Mouse (Mus musculus) hindbrain, embryonic 14.5 days (tissue): ENCODE measurements around the gene Flnb. TPM values are rescaled to one million over a fixed set of nuclear protein-coding genes. Genes with fewer than 3 reads are reported as not detected.

Experiments
- ATAC-seq: fragments of 200-750 bp; cut with Nextera tagmentation; 2 replicates; pipeline ENCODE4 v1.8.0; 2017; ENCODE audit warnings: moderate number of reproducible peaks, mild to moderate bottlenecking, moderate TSS enrichment, moderate library complexity; ENCODE audit not compliant: low FRiP score
- DNase-seq: peaks from one replicate; pipeline ENCODE4 v3.0.0-alpha.2; 2015; ENCODE audit warnings: low spot score
- H3K27ac ChIP-seq: fragments of 300-500 bp; sonication (generic); 2 replicates; pipeline ENCODE4 v1.5.1; 2014; ENCODE audit warnings: mild to moderate bottlenecking, moderate library complexity
- H3K27me3 ChIP-seq: fragments of 300-500 bp; sonication (generic); 2 replicates; pipeline ENCODE4 v1.6.1; 2014; ENCODE audit warnings: mild to moderate bottlenecking, low read length, mixed read lengths; ENCODE audit not compliant: control insufficient read depth, insufficient read depth
- H3K36me3 ChIP-seq: fragments of 300-500 bp; sonication (generic); replicated peaks from 2 replicates; pipeline ENCODE4 v1.6.1; 2014; ENCODE audit not compliant: control insufficient read depth, insufficient read depth
- H3K4me1 ChIP-seq: fragments of 300-500 bp; sonication (generic); replicated peaks from 2 replicates; pipeline ENCODE4 v1.6.1; 2014; ENCODE audit warnings: antibody characterized with exemption, low read length, mixed read lengths; ENCODE audit not compliant: control insufficient read depth, insufficient read depth
- H3K4me2 ChIP-seq: fragments of 300-500 bp; sonication (generic); replicated peaks from 2 replicates; pipeline ENCODE4 v1.6.1; 2014; ENCODE audit warnings: mild to moderate bottlenecking, moderate library complexity
- H3K4me3 ChIP-seq: fragments of 300-500 bp; sonication (generic); replicated peaks from 2 replicates; pipeline ENCODE4 v1.5.1; 2014; ENCODE audit warnings: mild to moderate bottlenecking, low read length
- H3K9ac ChIP-seq: fragments of 300-500 bp; sonication (generic); 2 replicates; pipeline ENCODE4 v1.6.1; 2014
- H3K9me3 ChIP-seq: fragments of 300-500 bp; sonication (generic); 2 replicates; pipeline ENCODE4 v1.6.1; 2016; ENCODE audit warnings: low read length; ENCODE audit not compliant: control insufficient read depth
- whole genome bisulfite sequencing: fragments of 180-500 bp; shearing (Covaris S2); extraction: QIAGEN DNeasy Blood & Tissue Kit; methylation state at CpG from one replicate; pipeline ENCODE4 v1.1.7; 2014; 5-methylcytosine and 5-hydroxymethylcytosine counted together
- polyA plus RNA-seq: library from polyadenylated mRNA; unstranded; fragments of >200 nt; fragmentation: Nextera tagmentation; extraction: Ambion mirVana; gene quantifications from 2 replicates; pipeline ENCODE4 v1.2.1, GENCODE M21; 2014

Flnb gene
- polyA plus RNA-seq, 1 experiment from 2014 or later: 9.0 TPM

DNA sequence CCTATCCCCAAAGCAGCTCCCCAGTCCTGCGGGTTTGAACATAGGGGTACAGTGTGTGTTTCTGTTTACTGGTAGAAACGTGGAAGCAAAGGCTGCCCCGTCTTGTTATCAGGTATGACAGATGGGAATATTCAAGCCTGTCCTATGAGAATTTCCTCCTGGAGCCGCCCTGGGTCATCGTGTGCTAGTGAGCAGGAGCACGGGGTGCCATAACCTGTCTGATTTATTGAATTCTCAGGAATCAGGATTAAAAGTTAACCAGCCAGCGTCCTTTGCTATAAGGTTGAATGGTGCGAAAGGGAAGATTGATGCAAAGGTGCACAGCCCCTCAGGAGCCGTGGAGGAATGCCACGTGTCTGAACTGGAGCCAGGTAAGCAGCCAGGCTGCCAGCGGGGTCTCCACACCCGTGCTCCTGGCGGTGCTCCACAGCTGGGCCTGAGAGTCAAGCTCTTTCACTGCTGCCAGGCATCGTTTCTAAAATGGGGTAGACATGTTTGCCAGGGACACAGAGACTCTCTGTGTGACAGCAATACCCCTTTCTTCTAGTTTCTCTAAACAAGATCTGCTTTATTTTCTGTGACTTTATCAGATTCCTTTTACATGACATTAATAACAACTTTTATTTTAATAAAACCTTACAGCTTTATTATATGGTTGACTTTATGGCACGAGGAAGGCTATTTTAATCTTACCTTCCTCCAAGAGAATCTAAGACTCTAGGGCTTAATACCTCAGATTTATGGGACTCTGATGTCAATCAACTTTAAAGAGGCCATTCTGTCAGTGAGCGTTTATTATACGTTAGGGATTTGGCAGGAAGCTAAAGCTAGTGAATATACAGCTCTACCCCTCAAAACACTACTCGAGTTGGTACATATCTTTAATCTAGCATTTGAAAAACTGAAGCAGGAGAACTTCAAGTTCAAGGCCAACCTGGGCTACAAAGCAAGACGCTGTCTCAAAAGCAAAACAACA, 121.3 kb downstream of the Flnb start:
- 85% methylated on average over 19 of the region's 19 CpGs for WGBS
- no peaks in the 10 kb centered on the region for H3K27me3 ChIP-seq
- ATAC-seq: no peak
- no peaks in the 10 kb centered on the region for H3K9me3 ChIP-seq
- no peak overlapping the region for H3K27ac ChIP-seq
- 0 out of 2 replicates have a peak, but pooled peaks cover 6% of the 10 kb centered on the region for H3K4me1 ChIP-seq
- no peak overlapping the region for H3K9ac ChIP-seq
- no peak overlapping the region for H3K4me3 ChIP-seq
- peaks cover 67% of the 10 kb centered on the region for H3K36me3 ChIP-seq
- H3K4me2 ChIP-seq: no peak overlapping the region
- no peak for DNase-seq

DNA sequence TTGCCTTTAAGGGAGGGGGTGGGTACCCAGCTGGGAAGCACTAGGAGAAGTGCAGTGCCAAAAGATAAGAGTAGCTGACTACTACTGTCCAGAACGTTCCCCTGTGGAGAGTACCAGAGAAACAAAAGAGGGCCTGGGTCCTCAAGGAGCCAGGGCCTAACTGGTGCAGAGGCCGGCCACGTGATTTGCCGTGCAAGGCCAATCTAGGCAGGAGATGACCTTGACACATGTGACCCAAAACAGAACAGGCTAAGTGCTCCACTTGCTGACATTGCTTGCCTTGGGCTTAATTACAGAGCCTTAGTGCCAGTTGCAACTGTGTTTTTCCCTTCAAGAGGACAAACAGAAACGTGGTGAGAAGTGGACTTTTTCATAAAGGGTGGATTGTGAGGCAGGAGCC, 123.7 kb downstream of the Flnb start:
- Histone ChIP-seq H3K4me1 (0 out of 2 replicates have a peak, but pooled peaks cover 6% of the 10 kb centered on the region), H3K9ac (no peak overlapping the region), H3K36me3 (peaks cover 64% of the 10 kb centered on the region), H3K9me3 (no peaks in the 10 kb centered on the region), H3K27ac (no peak overlapping the region), H3K4me3 (no peak overlapping the region), H3K27me3 (no peaks in the 10 kb centered on the region), H3K4me2 (no peak overlapping the region)
- WGBS: 81% methylated on average over 5 of the region's 5 CpGs
- ATAC-seq (no peak), DNase-seq (no peak)

DNA sequence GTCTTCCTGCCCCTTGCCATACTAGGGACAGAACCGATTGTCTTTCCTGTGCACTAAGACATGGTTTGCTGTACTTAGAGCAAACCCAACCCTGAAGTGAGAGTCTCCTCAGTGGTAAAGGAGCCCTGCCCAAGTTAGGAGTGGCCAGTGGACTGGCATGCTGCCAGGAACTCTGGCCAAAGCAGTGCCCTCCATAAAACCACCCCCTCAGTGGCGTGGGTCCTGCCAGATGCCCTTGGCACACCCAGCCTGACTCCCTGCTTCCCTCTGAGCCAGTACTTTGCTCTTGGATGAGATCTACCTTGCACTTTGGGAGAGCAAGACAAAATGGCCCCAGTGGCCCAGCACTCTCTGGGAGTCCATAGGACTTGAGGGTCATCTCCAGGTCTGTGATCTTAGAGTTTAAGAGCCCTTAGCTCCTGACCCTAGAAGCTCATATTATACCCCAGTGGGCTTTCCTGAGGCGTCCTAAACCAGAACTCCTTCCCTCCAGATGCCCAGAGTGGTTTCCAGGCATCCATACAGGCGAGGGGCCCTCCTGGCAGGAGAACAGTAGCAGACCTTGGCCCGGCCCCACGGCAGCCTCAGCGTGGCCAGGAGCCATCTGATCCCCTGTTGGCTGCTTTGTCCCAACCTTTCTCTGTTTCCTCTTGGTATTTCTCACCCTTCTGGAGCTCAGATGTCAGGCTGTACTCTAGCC, 125.5 kb downstream of the Flnb start:
- H3K27ac ChIP-seq: 0 out of 2 replicates have a peak overlapping the region, but pooled peaks have one; percentile 14
- DNase-seq (no peak), ATAC-seq (peak; percentile 66; the same call in 1 of the 2 replicates)
- peaks cover 75% of the 10 kb centered on the region for H3K36me3 ChIP-seq
- 67% methylated on average over 7 of the region's 7 CpGs for WGBS
- H3K9ac ChIP-seq: no peak overlapping the region
- H3K9me3 ChIP-seq: no peaks in the 10 kb centered on the region
- no peak overlapping the region for H3K4me2 ChIP-seq
- H3K4me1 ChIP-seq: no peaks in the 10 kb centered on the region
- H3K27me3 ChIP-seq: no peaks in the 10 kb centered on the region
- H3K4me3 ChIP-seq: no peak overlapping the region

DNA sequence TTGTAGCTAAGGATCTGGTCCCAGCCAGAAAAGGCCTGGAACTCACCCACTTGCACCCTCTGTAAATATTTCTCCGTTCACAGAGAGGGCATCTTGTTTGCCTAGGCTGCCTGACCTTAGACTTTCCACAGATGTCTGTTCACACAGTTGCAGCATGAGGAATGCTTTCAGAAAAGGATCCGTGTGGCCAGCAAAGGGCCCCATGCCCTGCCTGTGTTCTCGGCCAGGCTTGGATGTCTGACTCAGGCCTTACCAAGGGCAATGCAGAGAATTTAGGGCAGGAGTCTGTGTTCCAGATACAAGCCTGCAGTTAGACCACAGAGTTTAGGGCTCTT, 126.0 kb downstream of the Flnb start:
- H3K36me3 ChIP-seq: peaks cover 78% of the 10 kb centered on the region
- 87% methylated on average over 3 of the region's 3 CpGs for WGBS

DNA sequence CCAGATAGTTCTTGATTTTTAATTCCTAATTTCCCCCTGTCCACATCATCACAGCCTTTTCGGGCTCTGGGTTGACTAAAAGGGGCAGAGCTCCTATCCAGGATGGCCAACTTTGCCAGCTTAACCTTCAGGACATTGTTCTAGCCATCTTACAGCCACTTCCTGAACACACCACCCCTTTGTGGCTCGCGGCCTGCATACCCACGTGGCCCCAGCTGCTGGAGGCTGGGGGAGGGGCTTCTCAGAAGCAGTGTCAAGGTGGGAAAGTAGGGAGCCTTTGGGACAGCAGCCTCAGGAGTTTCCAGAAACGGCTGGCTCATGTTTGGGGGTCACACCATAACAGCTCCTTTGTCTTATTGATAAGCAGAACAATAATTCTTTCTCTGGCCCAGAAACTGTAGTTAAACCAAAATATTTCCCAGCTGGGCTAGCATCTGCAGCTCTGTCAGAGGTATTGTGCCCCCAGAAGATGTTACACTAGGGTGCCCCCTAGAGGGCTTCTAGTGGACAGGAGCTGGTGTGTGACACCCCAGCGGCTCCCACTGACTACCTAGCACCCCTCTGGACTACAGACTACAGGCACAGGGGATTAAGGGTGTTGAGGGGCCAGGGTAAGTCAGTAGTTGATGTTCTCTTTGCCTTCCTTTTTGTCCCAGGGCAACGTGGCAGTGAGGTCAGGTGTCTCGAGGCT, 126.7 kb downstream of the Flnb start:
- Histone ChIP-seq H3K4me2 (no peak overlapping the region), H3K36me3 (peaks cover 77% of the 10 kb centered on the region), H3K4me3 (no peak overlapping the region), H3K27me3 (no peaks in the 10 kb centered on the region), H3K9me3 (no peaks in the 10 kb centered on the region), H3K9ac (no peak overlapping the region), H3K4me1 (no peaks in the 10 kb centered on the region), H3K27ac (no peak overlapping the region)
- ATAC-seq (no peak), DNase-seq (no peak)
- WGBS: 67% methylated on average over 8 of the region's 8 CpGs

More for the DNA sequence above, 126.0 kb downstream of the Flnb start:
- DNase-seq (no peak), ATAC-seq (no peak)
- Histone ChIP-seq H3K27me3 (no peaks in the 10 kb centered on the region), H3K27ac (no peak overlapping the region), H3K9ac (no peak overlapping the region), H3K9me3 (no peaks in the 10 kb centered on the region), H3K4me3 (no peak overlapping the region), H3K4me2 (no peak overlapping the region), H3K4me1 (no peaks in the 10 kb centered on the region)

DNA sequence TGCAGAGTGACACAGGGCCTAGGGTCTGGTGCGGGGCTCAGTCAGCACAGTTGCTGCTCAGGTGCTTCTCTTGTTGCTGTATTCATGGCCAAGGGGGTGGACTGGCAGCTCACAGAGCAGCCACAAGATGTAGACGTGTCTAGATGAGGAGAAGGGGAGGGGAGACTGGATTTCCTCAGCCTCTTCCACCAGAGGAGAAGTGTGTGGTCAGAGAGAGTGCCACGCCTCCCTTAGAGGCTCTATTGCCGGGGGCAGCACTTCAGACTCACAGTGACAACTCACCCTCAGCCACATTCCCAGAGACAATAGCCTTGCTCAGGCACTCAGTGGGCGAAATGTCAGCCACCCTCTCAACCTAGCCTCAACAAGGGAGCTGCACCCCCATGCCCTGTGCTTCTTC, 127.5 kb downstream of the Flnb start:
- Histone ChIP-seq H3K36me3 (peaks cover 76% of the 10 kb centered on the region), H3K9ac (no peak overlapping the region), H3K4me3 (no peak overlapping the region), H3K27me3 (no peaks in the 10 kb centered on the region), H3K9me3 (no peaks in the 10 kb centered on the region), H3K27ac (no peak overlapping the region), H3K4me2 (no peak overlapping the region), H3K4me1 (no peaks in the 10 kb centered on the region)
- 75% methylated on average over 5 of the region's 5 CpGs for WGBS
- ATAC-seq (no peak), DNase-seq (no peak)

DNA sequence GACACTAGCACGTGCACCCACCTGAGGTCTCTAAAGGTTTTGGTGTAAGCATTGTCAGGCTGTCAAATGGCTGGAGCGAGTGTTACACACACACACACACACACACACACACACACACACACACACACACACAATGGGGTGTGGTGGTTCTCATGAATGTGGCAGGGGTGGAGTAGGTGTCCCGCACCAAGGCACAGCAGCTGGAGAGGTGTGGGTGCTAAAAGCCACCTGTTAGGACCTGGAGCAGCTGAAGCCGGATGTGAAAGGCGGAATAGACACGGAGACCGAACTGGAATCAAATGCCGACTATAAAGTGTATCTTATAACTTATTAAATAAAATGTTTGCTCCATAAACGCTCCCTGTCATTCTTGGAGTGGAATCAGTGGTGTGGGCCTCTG, 133.5 kb downstream of the Flnb start:
- Histone ChIP-seq H3K27me3 (no peaks in the 10 kb centered on the region), H3K36me3 (peaks cover 45% of the 10 kb centered on the region), H3K4me1 (no peaks in the 10 kb centered on the region), H3K4me2 (no peak overlapping the region), H3K9ac (no peak overlapping the region), H3K9me3 (no peaks in the 10 kb centered on the region), H3K4me3 (no peak overlapping the region), H3K27ac (no peak overlapping the region)
- ATAC-seq (no peak), DNase-seq (no peak)
- 95% methylated on average over 9 of the region's 9 CpGs for WGBS

DNA sequence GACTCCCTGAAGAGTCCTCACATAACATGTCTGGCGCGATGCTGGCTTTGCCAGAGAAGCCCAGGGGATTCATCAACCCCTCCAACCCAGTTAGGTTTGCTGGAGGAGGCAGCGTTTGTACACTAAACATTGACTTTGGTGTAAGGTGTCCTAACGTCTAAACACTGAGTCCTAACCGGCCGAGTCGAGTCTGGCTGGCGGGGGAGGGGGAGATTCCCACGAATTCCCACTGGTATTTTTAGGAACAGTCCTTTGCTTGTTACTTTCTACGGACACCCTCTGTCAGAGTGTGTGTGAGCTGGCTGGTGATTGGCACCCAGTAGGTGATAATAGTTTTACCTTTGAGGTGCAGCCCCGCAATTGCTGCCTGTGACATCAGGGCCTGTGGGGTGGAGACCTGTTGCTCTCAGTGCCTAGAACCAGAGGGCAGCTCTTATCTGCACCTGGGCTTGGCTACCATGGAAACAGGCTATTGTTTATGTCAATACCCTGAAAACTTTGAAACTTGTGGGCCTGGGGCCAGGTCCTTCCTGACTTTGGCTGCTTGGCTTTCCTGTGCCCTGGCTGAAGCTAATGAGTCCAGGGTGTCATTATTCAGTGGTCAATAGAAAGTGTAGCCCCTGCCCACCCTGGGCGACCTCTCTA, 135.0 kb downstream of the Flnb start:
- no peak for ATAC-seq
- 42% methylated on average over 12 of the region's 12 CpGs for WGBS

DNA sequence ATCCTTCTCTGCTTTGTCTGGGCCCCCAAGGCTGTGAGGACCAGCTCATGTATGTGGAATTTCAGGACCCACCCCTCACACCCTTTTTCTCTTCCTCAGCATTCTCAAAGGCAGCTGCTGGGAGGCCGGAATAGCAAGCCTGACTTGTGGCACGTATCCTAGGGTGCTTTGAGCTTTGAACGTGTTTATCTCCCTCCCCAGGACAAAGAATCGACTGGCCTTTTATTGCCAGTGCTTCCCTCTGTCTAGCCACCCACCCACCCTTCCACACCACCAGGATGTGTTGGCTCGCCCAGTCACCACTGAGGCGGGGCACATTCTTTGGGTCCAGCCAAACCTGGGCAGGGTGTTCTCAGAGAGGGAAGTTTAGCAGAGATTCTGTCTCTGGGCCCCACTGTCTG, 136.3 kb downstream of the Flnb start:
- no peak overlapping the region for H3K9ac ChIP-seq
- H3K4me1 ChIP-seq: no peaks in the 10 kb centered on the region
- ATAC-seq (no peak), DNase-seq (no peak)
- H3K4me2 ChIP-seq: no peak overlapping the region
- H3K4me3 ChIP-seq: no peak overlapping the region
- H3K27me3 ChIP-seq: no peaks in the 10 kb centered on the region
- no peak overlapping the region for H3K27ac ChIP-seq
- 26% methylated on average over 6 of the region's 6 CpGs for WGBS
- H3K36me3 ChIP-seq: peaks cover 25% of the 10 kb centered on the region
- no peaks in the 10 kb centered on the region for H3K9me3 ChIP-seq

More for the DNA sequence above, 135.0 kb downstream of the Flnb start:
- no peaks in the 10 kb centered on the region for H3K27me3 ChIP-seq
- no peak overlapping the region for H3K4me2 ChIP-seq
- no peak for DNase-seq
- no peak overlapping the region for H3K27ac ChIP-seq
- H3K4me1 ChIP-seq: no peaks in the 10 kb centered on the region
- no peak overlapping the region for H3K4me3 ChIP-seq
- H3K36me3 ChIP-seq: peaks cover 38% of the 10 kb centered on the region
- H3K9me3 ChIP-seq: no peaks in the 10 kb centered on the region
- H3K9ac ChIP-seq: no peak overlapping the region
